Mouse (Mus musculus) heart, adult 2 months (tissue): ENCODE measurements around the gene Coro1a. TPM values are rescaled to one million over a fixed set of nuclear protein-coding genes. Genes with fewer than 3 reads are reported as not detected.
A peak's percentile ranks its signal among the peaks of the same experiment; 100 is the strongest.
"Not testable (repeated sequence)": the region's sequence is repeated elsewhere in the genome, so short reads cannot be mapped to it uniquely, and the experiment has no call there.

ENCODE experiments used
- DNase-seq, 2 experiments: peaks; one replicate each; pipeline ENCODE4 v3.0.0; 2021
- H3K27ac ChIP-seq: fragments of 200-600 bp; 2 replicates; pipeline ENCODE4 v1.8.1; 2022
- H3K27me3 ChIP-seq: fragments of 200-500 bp; 2 replicates; pipeline ENCODE4 v1.6.1; 2012; ENCODE audit warnings: mild to moderate bottlenecking, low read length, inconsistent platforms, mixed read lengths; ENCODE audit not compliant: control insufficient read depth, insufficient read depth
- H3K36me3 ChIP-seq: fragments of 200-500 bp; 2 replicates; pipeline ENCODE4 v1.6.1; 2012; ENCODE audit warnings: low read length, inconsistent platforms; ENCODE audit not compliant: control insufficient read depth, insufficient read depth
- H3K4me1 ChIP-seq: fragments of 200-500 bp; 2 replicates; pipeline ENCODE4 v1.6.1; 2011; ENCODE audit warnings: low read length; ENCODE audit not compliant: control insufficient read depth, insufficient read depth
- H3K4me3 ChIP-seq: fragments of 200-600 bp; 2 replicates; pipeline ENCODE4 v1.8.1; 2022
- H3K79me2 ChIP-seq: fragments of 200-500 bp; replicated peaks from 2 replicates; pipeline ENCODE4 v1.6.1; 2012; ENCODE audit warnings: mild to moderate bottlenecking, inconsistent platforms, low read length, moderate library complexity, mixed read lengths; ENCODE audit not compliant: control insufficient read depth, insufficient read depth
- H3K9ac ChIP-seq: fragments of 200-500 bp; 2 replicates; pipeline ENCODE4 v1.6.1; 2012; ENCODE audit warnings: low read depth, mild to moderate bottlenecking, control low read depth, inconsistent platforms, low read length, mixed read lengths
- CTCF ChIP-seq: fragments of 200-600 bp; IDR thresholded peaks from 2 replicates; pipeline ENCODE4 v1.8.1; 2022; ENCODE audit warnings: antibody characterized with exemption, mild to moderate bottlenecking, moderate library complexity
- EP300 ChIP-seq: fragments of 200-500 bp; IDR thresholded peaks from 2 replicates; pipeline ENCODE4 v1.6.1; 2011; ENCODE audit warnings: low read depth, low read length, control low read depth; ENCODE audit not compliant: insufficient read depth
- POLR2A ChIP-seq: fragments of 200-500 bp; IDR thresholded peaks from 2 replicates; pipeline ENCODE4 v1.6.1; 2011; ENCODE audit warnings: mild to moderate bottlenecking, low read depth, low read length, control low read depth; ENCODE audit not compliant: insufficient read depth
- WGBS: fragments of 180-500 bp; shearing (Covaris S2); methylation state at CpG from one replicate; pipeline ENCODE4 v1.1.7; 2018; 5-methylcytosine and 5-hydroxymethylcytosine counted together
- intact Hi-C: fragments of 180-260 bp; cut with DNase I; formaldehyde crosslinking; loops from one replicate; pipeline ENCODE4 v1.15.1; 2025
- polyA plus RNA-seq: library from polyadenylated mRNA; depleted of rRNA; stranded (reverse); fragments of >200 nt; gene quantifications from 2 replicates; pipeline ENCODE4 v1.2.3, GENCODE M21; 2012
- total RNA-seq, 2 experiments: library from RNA; stranded (reverse); gene quantifications; 2 replicates each; pipeline ENCODE4 v1.2.3; 2021

The Coro1a gene
- total and polyA plus RNA-seq, 3 experiments, result 9.8 to 33.7 (median 12.1) TPM

DNA sequence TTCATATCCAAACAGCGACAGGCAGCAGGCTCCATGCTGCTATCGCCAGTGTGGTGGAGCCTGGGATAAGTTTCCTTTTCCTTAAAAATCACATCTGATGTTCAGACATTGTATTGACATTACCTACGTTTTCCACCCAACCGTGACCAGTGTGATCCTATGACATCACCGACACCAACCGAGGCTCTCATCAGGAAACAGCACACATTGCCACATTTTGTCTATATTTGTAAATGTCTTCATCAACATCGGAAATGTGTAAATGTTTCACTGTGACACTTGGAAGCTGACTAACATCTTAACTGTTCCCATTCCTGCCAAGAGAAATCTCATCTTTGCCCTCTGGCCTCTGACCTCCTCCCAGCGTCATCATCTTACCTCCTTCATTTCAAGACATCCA lies 28.5 kb upstream of the Coro1a start:
- WGBS, result 59% methylated on average over 8 of the region's 8 CpGs

DNA sequence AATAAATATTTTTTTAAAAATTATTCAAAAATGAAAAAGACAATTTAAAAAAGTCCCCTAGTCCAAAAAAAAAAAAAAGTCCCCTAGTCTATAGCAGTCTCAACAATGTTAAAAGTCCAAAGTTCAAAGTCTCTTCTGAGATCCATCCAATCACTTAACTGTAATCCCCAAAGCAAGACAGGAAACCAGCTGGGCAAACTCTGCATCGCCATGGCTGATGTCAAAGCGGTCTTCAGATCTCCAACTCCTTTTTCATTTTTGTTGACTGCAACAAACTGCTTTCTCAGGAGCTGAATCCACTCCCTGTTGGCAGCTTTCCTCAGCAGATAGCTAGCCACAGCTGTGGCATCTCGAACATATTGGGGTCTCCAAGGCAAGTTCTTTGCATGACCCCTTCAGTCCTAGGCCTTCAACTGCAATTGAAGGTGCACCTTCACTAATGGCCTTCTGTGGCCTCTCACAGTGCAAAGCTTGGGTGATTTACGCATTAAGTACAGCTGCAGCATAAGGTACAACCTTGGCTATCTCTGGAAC lies 22.7 kb upstream of the Coro1a start:
- 76% methylated on average over 4 of the region's 4 CpGs for WGBS
- H3K27me3 ChIP-seq, DNase-seq, H3K79me2 ChIP-seq, H3K9ac ChIP-seq, H3K4me1 ChIP-seq, H3K4me3 ChIP-seq, H3K27ac ChIP-seq, H3K36me3 ChIP-seq, intact Hi-C loops: not testable (repeated sequence)

More for the DNA sequence above, 28.5 kb upstream of the Coro1a start:
- intact Hi-C loops, result no loop called here
- DNase-seq, result no peak
- H3K27me3 ChIP-seq, result no peaks in the 10 kb centered on the region
- H3K27ac ChIP-seq, result no peak overlapping the region
- TF ChIP-seq EP300 (no peak), POLR2A (no peak), CTCF (no peak)
- H3K79me2 ChIP-seq, result no peaks in the 10 kb centered on the region
- no peak overlapping the region for H3K9ac ChIP-seq
- H3K4me1 ChIP-seq, result no peaks in the 10 kb centered on the region
- H3K4me3 ChIP-seq, result no peak overlapping the region
- H3K36me3 ChIP-seq, result no peaks in the 10 kb centered on the region

DNA sequence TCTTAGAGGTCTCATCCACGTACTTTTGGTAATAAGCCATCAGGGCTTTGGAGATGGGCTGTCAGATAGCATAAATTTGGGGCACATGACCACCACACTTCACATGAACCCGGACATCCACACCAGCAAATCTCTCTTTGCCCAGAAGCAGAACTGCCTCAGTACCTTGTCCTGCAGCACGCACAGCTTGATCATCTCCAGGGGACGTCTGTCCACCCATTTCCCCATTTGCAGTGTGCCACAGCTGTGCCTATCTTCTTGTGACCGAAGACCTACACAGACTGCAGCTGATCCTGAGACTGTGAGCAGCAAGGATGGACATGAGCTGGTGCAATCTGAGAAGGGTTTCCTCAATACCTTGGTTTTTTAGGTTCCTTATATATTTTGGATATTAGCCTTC lies 18.1 kb upstream of the Coro1a start:
- intact Hi-C loops, result no loop called here
- no peaks in the 10 kb centered on the region for H3K4me1 ChIP-seq
- no peak overlapping the region for H3K9ac ChIP-seq
- no peaks in the 10 kb centered on the region for H3K27me3 ChIP-seq
- no peaks in the 10 kb centered on the region for H3K79me2 ChIP-seq
- no peak overlapping the region for H3K4me3 ChIP-seq
- no peaks in the 10 kb centered on the region for H3K36me3 ChIP-seq
- DNase-seq, result no peak
- no peak for TF ChIP-seq POLR2A
- no peak for TF ChIP-seq EP300
- no peak for TF ChIP-seq CTCF
- WGBS, result 66% methylated on average over 5 of the region's 5 CpGs
- H3K27ac ChIP-seq, result no peak overlapping the region

DNA sequence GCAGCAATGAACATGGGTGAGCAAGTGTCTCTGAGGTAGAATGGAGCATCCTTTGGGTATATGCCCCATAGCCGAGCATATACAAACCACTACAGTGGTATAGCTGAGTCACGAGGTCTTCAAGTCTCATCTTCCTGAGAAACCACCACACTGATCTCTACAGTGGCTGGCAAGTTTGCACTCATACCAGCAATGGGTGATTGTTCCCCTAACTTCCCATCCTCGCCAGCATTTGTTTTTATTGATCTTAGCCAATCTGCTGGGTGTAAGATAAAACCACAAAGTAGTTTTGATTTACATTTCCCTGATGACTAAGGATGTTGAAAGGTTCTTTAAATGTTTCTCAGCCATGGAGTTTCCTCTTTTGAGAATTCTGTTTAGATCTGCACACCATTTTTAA lies 17.5 kb upstream of the Coro1a start:
- WGBS, result 49% methylated on average over 3 of the region's 3 CpGs
- H3K27ac ChIP-seq, result no peak overlapping the region

DNA sequence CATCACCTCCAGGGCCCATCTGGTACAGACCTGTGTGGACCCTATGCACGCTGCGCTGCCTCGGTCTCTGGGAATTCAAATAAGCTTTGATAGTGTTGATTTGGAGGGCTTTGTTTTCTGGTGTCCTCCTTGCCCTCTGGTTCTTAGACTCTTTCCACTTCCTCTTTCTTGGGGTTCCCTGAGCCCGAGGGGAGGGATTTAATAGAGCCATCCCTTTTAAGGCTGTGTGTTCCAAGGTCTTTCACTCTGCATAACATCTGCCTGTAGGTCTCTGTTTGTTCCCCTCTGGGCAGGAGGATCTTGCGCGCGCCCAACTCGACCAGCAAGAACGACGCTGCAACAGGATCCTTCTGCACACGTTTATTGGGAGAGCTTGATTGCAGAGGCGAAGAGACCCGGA lies 14.0 kb upstream of the Coro1a start:
- Histone ChIP-seq H3K27ac (no peak overlapping the region), H3K9ac (no peak overlapping the region), H3K4me3 (no peak overlapping the region), H3K36me3 (no peaks in the 10 kb centered on the region), H3K79me2 (no peaks in the 10 kb centered on the region), H3K4me1 (no peaks in the 10 kb centered on the region), H3K27me3 (no peaks in the 10 kb centered on the region)
- intact Hi-C loops, result no loop called here
- 91% methylated on average over 13 of the region's 13 CpGs for WGBS
- TF ChIP-seq EP300 (no peak), CTCF (no peak), POLR2A (no peak)
- no peak for DNase-seq

More for the DNA sequence above, 17.5 kb upstream of the Coro1a start:
- H3K9ac ChIP-seq, result no peak overlapping the region
- intact Hi-C loops, result no loop called here
- H3K4me3 ChIP-seq, result no peak overlapping the region
- no peaks in the 10 kb centered on the region for H3K36me3 ChIP-seq
- no peak for DNase-seq
- no peaks in the 10 kb centered on the region for H3K27me3 ChIP-seq
- TF ChIP-seq CTCF, result no peak
- no peak for TF ChIP-seq POLR2A
- TF ChIP-seq EP300, result no peak
- no peaks in the 10 kb centered on the region for H3K4me1 ChIP-seq
- H3K79me2 ChIP-seq, result no peaks in the 10 kb centered on the region

DNA sequence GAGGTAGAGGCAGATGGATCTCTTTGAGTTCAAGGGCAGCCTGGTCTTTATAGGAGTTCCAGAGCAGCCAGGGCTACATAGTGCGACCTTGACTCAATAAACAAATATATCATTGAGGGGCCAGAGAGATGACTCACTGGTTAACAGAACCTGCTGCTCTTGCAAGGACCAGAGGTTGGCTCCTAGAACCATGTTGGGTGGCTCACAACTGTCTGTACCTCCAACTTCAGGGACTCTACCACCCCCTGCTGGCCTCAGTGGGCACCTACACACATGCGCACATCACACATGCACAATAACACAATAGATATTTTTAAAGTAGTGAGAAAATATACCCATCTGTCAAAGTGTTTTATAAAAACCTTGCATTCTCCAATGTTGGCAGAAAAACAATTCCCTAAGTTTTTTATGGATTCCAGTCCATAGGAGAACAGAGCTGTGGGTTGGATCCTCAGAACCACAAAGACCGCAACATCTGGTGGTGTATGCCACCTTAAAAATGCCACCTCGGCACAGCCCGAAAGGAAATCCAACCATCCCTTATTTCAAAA lies 11.3 kb upstream of the Coro1a start:
- H3K27ac ChIP-seq, result no peak overlapping the region
- no peaks in the 10 kb centered on the region for H3K4me1 ChIP-seq
- H3K36me3 ChIP-seq, result no peaks in the 10 kb centered on the region
- H3K4me3 ChIP-seq, result no peak overlapping the region
- no peaks in the 10 kb centered on the region for H3K27me3 ChIP-seq
- WGBS, result 91% methylated on average over 5 of the region's 5 CpGs
- TF ChIP-seq POLR2A (no peak), EP300 (no peak), CTCF (peak; percentile 7; the same call in 1 of the 2 replicates)
- H3K79me2 ChIP-seq, result no peaks in the 10 kb centered on the region
- H3K9ac ChIP-seq, result no peak overlapping the region
- no peak for DNase-seq
- intact Hi-C loops, result no loop called here
